Mouse (Mus musculus): ENCODE results near the gene Sema4f.

DNA sequence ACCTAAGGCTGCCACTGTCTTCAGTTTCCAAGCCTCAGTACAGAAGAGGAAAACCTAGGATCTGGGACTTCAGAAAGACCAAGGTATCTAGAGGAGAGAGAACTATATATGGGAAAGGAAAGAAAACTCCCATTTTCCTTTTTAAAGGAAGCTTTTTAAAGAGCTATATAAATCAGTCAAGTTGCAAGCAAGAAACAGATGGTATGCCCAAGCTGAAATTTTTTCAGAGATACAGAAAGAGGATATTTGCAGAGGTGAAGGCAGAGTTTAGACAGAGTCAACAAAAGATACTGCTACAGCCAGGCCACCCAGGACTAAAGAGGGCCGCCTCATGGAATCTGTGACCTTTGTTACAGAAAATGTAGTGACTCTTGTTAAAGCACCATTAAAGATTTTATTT is 22.1 kb upstream of the Sema4f start:
- TF ChIP-seq CTCF (IDR thresholded peaks at IDR 0.05) (no peak), EP300 (IDR thresholded peaks at IDR 0.05) (no peak)

Measured in lung, postnatal 0 days (tissue).